Mouse (Mus musculus): ENCODE data around the gene Olfr1336. TPM values are rescaled to one million over a fixed set of nuclear protein-coding genes. Genes with fewer than 3 reads are reported as not detected.
"Not testable (repeated sequence)": the region's sequence is repeated elsewhere in the genome, so short reads cannot be mapped to it uniquely, and the experiment has no call there.

The Olfr1336 gene
- polyA plus RNA-seq, 1 experiment from 2014 or later, result not detected

DNA sequence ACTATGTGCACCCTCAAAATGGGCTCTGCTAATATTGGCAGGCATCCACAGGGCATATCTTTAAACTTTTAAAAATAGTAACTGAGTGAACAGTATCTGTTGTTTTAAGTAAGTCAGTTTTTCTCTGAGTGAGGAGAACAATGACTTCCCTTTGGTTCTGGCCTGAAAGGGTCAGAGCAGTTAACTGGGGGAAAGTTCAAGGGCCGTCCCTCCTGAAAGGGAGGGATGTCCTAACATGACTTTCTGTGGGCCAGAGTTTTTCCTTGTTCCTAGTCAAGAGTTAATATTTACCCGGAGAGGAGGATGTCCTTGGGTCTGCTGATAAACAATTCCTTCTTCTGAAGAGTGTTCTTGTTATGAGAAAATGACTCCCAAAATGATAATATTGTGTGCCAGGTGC lies 21.7 kb downstream of the Olfr1336 start:
- 59% methylated on average over 2 of the region's 2 CpGs for WGBS
- H3K4me2 ChIP-seq; H3K27ac ChIP-seq; H3K27me3 ChIP-seq; H3K9ac ChIP-seq; H3K4me1 ChIP-seq (replicated peaks); ATAC-seq (replicated peaks; ENCODE audit: insufficient number of reproducible peaks, insufficient read depth, low FRiP score, low read depth); H3K4me3 ChIP-seq; H3K36me3 ChIP-seq; H3K9me3 ChIP-seq (replicated peaks): not testable (repeated sequence)

- H3K27me3 ChIP-seq, result no peaks in the 10 kb centered on the region
- no peak within 1 kb of the TSS for H3K27ac ChIP-seq
- no peaks in the 10 kb centered on the region for H3K4me1 ChIP-seq (replicated peaks)
- no peaks in the 10 kb centered on the region for H3K9me3 ChIP-seq (replicated peaks)
- no peak within 1 kb of the TSS for H3K4me2 ChIP-seq
- no peaks in the 10 kb centered on the region for H3K36me3 ChIP-seq
- no peak for ATAC-seq (replicated peaks; ENCODE audit: insufficient number of reproducible peaks, insufficient read depth, low FRiP score, low read depth)
- 21% methylated on average over 2 of the region's 2 CpGs for WGBS
- no peak within 1 kb of the TSS for H3K9ac ChIP-seq
- H3K4me3 ChIP-seq, result no peak within 1 kb of the TSS
Observed at GRCm38 (mm10) chr7:6486841-6487240, 30.9 kb downstream of the Olfr1336 start, which contains the start of gene Olfr5. Gene Olfr5, minus strand, starts transcription at chr7:6486941.

DNA sequence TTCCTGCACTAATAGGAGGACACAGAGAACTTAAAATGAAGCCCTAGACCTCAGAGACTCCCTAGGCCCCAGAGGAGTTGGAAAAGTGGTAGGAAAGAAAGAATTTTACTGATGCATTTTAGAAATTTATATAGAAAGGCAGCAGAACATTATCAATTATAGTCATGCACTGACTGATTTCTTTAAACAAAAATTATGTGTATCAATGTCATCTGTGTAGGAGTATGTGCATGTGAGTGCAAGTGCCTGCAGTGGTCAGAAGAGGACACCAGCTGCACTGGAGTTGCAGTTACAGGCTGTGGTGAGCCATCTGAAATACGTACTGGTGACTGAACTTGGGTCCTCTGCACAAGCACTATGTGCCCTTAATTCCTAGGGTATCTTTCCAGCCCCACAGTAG lies 43.7 kb downstream of the Olfr1336 start, which contains the start of gene Olfr1347:
Gene Olfr1347, minus strand, starts transcription at position 101 of the 400 bp plus-strand sequence.
- peaks cover 3% of the 10 kb centered on the region; the same call in 1 of the 2 replicates for H3K9me3 ChIP-seq (replicated peaks)
- no peak within 1 kb of the TSS for H3K27ac ChIP-seq
- H3K36me3 ChIP-seq, result no peaks in the 10 kb centered on the region
- H3K4me1 ChIP-seq (replicated peaks), result no peaks in the 10 kb centered on the region
- no peak within 1 kb of the TSS for H3K4me3 ChIP-seq
- H3K9ac ChIP-seq, result no peak within 1 kb of the TSS
- H3K27me3 ChIP-seq, result no peaks in the 10 kb centered on the region
- ATAC-seq (replicated peaks; ENCODE audit: insufficient number of reproducible peaks, insufficient read depth, low FRiP score, low read depth), result no peak
- WGBS, result 41% methylated on average over 1 of the region's 1 CpGs
- no peak within 1 kb of the TSS for H3K4me2 ChIP-seq

GRCm38 (mm10) chr7:6508648-6509047 lies 52.7 kb downstream of the Olfr1336 start, which contains the start of gene Olfr1348:
Gene Olfr1348, minus strand, starts transcription at chr7:6508748.
- H3K36me3 ChIP-seq, result no peaks in the 10 kb centered on the region
- no peak within 1 kb of the TSS for H3K27ac ChIP-seq
- no peak within 1 kb of the TSS for H3K9ac ChIP-seq
- H3K9me3 ChIP-seq (replicated peaks), result peaks cover 2% of the 10 kb centered on the region; the same call in 1 of the 2 replicates
- ATAC-seq (replicated peaks; ENCODE audit: insufficient number of reproducible peaks, insufficient read depth, low FRiP score, low read depth), result no peak
- no peak within 1 kb of the TSS for H3K4me2 ChIP-seq
- H3K4me1 ChIP-seq (replicated peaks), result no peaks in the 10 kb centered on the region
- H3K4me3 ChIP-seq, result no peak within 1 kb of the TSS
- 89% methylated on average over 1 of the region's 1 CpGs for WGBS
- H3K27me3 ChIP-seq, result no peaks in the 10 kb centered on the region

Other genes with a start within 250 kb of the Olfr1336 start
- not detected in 2 replicates for gene Zscan5b, start 233.9 kb upstream of the Olfr1336 start, polyA plus RNA-seq (2015; fragmentation: Nextera tagmentation; extraction: Ambion mirVana)
- gene Epp13, start 203.5 kb upstream of the Olfr1336 start, polyA plus RNA-seq (2015; fragmentation: Nextera tagmentation; extraction: Ambion mirVana), result not detected in 2 replicates
- 3.9 and 4.1 TPM in 2 replicates for gene Zfp667, start 169.6 kb upstream of the Olfr1336 start, polyA plus RNA-seq (2015; fragmentation: Nextera tagmentation; extraction: Ambion mirVana)
- 3.6 and 4.4 TPM in 2 replicates for gene Zfp583, start 124.9 kb upstream of the Olfr1336 start, polyA plus RNA-seq (2015; fragmentation: Nextera tagmentation; extraction: Ambion mirVana)
- gene Gm3854, start 112.4 kb upstream of the Olfr1336 start, polyA plus RNA-seq (2015; fragmentation: Nextera tagmentation; extraction: Ambion mirVana), result 0.73 and 1.3 TPM in 2 replicates
- gene Zfp78, start 92.9 kb upstream of the Olfr1336 start, polyA plus RNA-seq (2015; fragmentation: Nextera tagmentation; extraction: Ambion mirVana), result 1.1 and 1.3 TPM in 2 replicates
- gene Zfp28, start 72.9 kb upstream of the Olfr1336 start, polyA plus RNA-seq (2015; fragmentation: Nextera tagmentation; extraction: Ambion mirVana), result 8.0 and 8.8 TPM in 2 replicates
- 0.28 TPM in 1 of 2 replicates, not detected in the other for gene Smim17, start 57.5 kb upstream of the Olfr1336 start, polyA plus RNA-seq (2015; fragmentation: Nextera tagmentation; extraction: Ambion mirVana)
- not detected in 2 replicates for gene Gm20715, start 45.9 kb upstream of the Olfr1336 start, polyA plus RNA-seq (2015; fragmentation: Nextera tagmentation; extraction: Ambion mirVana)
- gene Olfr1344, start 17.5 kb upstream of the Olfr1336 start, polyA plus RNA-seq (2015; fragmentation: Nextera tagmentation; extraction: Ambion mirVana), result not detected in 2 replicates
- not detected in 2 replicates for gene Olfr1346, start 10.9 kb downstream of the Olfr1336 start, polyA plus RNA-seq (2015; fragmentation: Nextera tagmentation; extraction: Ambion mirVana)
- gene Olfr5, start 30.8 kb downstream of the Olfr1336 start, polyA plus RNA-seq (2015; fragmentation: Nextera tagmentation; extraction: Ambion mirVana), result not detected in 2 replicates
- gene Olfr1347, start 43.6 kb downstream of the Olfr1336 start, polyA plus RNA-seq (2015; fragmentation: Nextera tagmentation; extraction: Ambion mirVana), result not detected in 2 replicates
- not detected in 2 replicates for gene Olfr1348, start 52.6 kb downstream of the Olfr1336 start, polyA plus RNA-seq (2015; fragmentation: Nextera tagmentation; extraction: Ambion mirVana)
- not detected in 2 replicates for gene Olfr1349, start 66.8 kb downstream of the Olfr1336 start, polyA plus RNA-seq (2015; fragmentation: Nextera tagmentation; extraction: Ambion mirVana)
- gene Olfr1350, start 108.7 kb downstream of the Olfr1336 start, polyA plus RNA-seq (2015; fragmentation: Nextera tagmentation; extraction: Ambion mirVana), result not detected in 2 replicates
- gene Zim1, start 240.3 kb downstream of the Olfr1336 start, polyA plus RNA-seq (2015; fragmentation: Nextera tagmentation; extraction: Ambion mirVana), result 5.8 and 10.4 TPM in 2 replicates